Mouse (Mus musculus): ENCODE results near the gene Ntn5. TPM values are rescaled to one million over a fixed set of nuclear protein-coding genes. Genes with fewer than 3 reads are reported as not detected.

Gene Ntn5
- polyA plus RNA-seq, 1 experiment from 2014 or later, result 0.94 TPM

DNA sequence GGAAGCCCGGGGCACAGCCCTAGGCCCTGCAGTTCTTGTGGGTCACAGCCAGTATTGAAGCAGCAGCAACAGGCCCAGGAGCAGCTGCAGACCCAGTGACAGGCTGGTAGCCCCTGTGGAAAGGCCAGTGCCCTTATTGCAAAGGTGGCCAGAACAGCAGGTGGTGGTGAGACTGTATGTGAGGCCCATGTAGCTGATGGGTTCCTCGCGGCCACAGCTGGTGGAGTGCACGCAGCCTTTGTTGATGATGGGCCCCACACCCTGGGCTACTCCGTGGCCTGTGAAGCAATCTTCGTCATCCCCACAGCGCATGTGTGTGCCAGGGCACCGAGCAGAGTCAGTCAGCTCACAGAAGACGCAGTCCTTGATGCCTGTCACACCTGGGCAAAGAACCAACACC is 41.3 kb downstream of the Ntn5 start:
- no peaks in the 10 kb centered on the region for H3K27me3 ChIP-seq (replicated peaks; ENCODE audit: control insufficient read depth, insufficient read depth, low read length)
- H3K4me1 ChIP-seq (ENCODE audit: control insufficient read depth, insufficient read depth, low read depth, low read length), result no peaks in the 10 kb centered on the region
- H3K27ac ChIP-seq (ENCODE audit: low read depth, low read length), result no peak overlapping the region
- H3K4me2 ChIP-seq (ENCODE audit: low read length), result no peak overlapping the region
- H3K9ac ChIP-seq (ENCODE audit: low read depth, low read length), result no peak overlapping the region
- H3K36me3 ChIP-seq (ENCODE audit: control insufficient read depth, insufficient read depth, low read length), result peaks cover 23% of the 10 kb centered on the region
- WGBS, result 94% methylated on average over 9 of the region's 9 CpGs
- no peaks in the 10 kb centered on the region for H3K9me3 ChIP-seq (ENCODE audit: control insufficient read depth, low read length)
- no peak for ATAC-seq
- no peak overlapping the region for H3K4me3 ChIP-seq (ENCODE audit: low read length)

DNA sequence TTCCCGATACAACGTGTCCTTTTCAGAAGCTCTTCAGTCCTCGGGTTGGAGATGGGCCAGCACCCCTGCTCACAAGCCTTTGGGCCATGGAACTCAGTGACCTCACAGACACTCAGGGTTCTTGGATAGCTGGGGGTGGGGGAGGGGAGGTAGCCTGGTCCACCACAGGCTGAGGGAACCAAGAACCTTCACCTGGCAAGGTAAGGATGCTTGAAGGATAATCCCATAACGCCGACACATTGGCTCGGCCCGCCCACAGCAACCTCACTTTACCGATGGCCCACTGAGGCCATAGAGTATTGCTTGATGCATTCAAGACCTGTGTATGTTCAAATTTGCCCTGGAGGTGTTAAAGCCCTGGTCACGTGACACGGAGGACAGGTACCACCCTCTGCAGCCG is 41.9 kb downstream of the Ntn5 start, which contains the start of gene Spaca4:
Spaca4 (minus strand) TSS at position 101 of the 400 bp plus-strand sequence.
- H3K36me3 ChIP-seq (ENCODE audit: control insufficient read depth, insufficient read depth, low read length), result peaks cover 17% of the 10 kb centered on the region
- no peaks in the 10 kb centered on the region for H3K9me3 ChIP-seq (ENCODE audit: control insufficient read depth, low read length)
- no peaks in the 10 kb centered on the region for H3K4me1 ChIP-seq (ENCODE audit: control insufficient read depth, insufficient read depth, low read depth, low read length)
- H3K27ac ChIP-seq (ENCODE audit: low read depth, low read length), result no peak within 1 kb of the TSS
- H3K27me3 ChIP-seq (replicated peaks; ENCODE audit: control insufficient read depth, insufficient read depth, low read length), result no peaks in the 10 kb centered on the region
- no peak within 1 kb of the TSS for H3K4me2 ChIP-seq (ENCODE audit: low read length)
- ATAC-seq, result no peak
- H3K9ac ChIP-seq (ENCODE audit: low read depth, low read length), result no peak within 1 kb of the TSS
- 91% methylated on average over 11 of the region's 11 CpGs for WGBS
- no peak within 1 kb of the TSS for H3K4me3 ChIP-seq (ENCODE audit: low read length)

DNA sequence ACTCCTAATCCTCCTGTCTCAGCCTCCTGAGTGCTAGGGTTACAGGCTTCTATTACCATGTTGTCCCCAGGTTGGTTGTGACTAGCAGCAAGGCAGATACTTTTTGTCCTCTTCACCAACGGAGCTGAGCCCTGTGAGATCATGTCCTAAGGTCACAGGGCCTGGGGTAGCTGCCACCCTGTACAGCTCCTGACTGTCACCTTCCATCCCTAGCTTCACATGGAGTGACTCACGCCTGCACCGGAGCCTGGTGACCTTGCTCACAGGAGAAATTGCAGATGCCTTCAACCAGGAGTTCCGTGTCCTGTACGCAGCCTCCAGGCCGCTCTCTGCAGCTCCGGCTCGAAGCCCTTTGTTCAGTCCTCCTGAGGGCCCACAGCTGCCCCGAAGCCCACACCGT is 42.6 kb downstream of the Ntn5 start:
- ATAC-seq, result no peak
- no peak overlapping the region for H3K9ac ChIP-seq (ENCODE audit: low read depth, low read length)
- H3K27ac ChIP-seq (ENCODE audit: low read depth, low read length), result no peak overlapping the region
- no peak overlapping the region for H3K4me2 ChIP-seq (ENCODE audit: low read length)
- no peaks in the 10 kb centered on the region for H3K4me1 ChIP-seq (ENCODE audit: control insufficient read depth, insufficient read depth, low read depth, low read length)
- H3K27me3 ChIP-seq (replicated peaks; ENCODE audit: control insufficient read depth, insufficient read depth, low read length), result no peaks in the 10 kb centered on the region
- H3K9me3 ChIP-seq (ENCODE audit: control insufficient read depth, low read length), result no peaks in the 10 kb centered on the region
- WGBS, result 94% methylated on average over 10 of the region's 10 CpGs
- H3K36me3 ChIP-seq (ENCODE audit: control insufficient read depth, insufficient read depth, low read length), result peaks cover 14% of the 10 kb centered on the region
- H3K4me3 ChIP-seq (ENCODE audit: low read length), result no peak overlapping the region

DNA sequence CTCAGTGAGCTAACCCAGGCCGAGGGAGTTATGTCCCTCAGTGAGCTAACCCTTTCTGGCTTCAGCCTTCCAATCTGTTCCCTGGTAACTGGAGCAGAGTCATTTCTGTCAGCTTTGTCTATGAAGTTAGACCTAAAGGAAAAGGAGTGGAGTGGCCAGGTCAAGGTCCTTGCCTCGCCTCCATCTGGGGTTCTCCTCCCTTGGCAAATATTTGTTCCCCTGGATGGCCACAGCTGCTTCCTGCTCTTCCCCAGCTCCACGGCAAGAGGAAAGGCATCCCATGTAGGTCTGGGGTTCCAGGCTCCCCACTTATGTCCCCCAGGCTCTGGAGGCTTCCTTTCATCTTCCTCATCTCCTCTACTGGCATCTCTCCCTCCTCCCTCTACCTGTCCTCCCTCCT is 43.8 kb downstream of the Ntn5 start:
- no peak overlapping the region for H3K9ac ChIP-seq (ENCODE audit: low read depth, low read length)
- ATAC-seq, result no peak
- H3K27ac ChIP-seq (ENCODE audit: low read depth, low read length), result no peak overlapping the region
- peaks cover 12% of the 10 kb centered on the region for H3K36me3 ChIP-seq (ENCODE audit: control insufficient read depth, insufficient read depth, low read length)
- H3K9me3 ChIP-seq (ENCODE audit: control insufficient read depth, low read length), result no peaks in the 10 kb centered on the region
- H3K4me2 ChIP-seq (ENCODE audit: low read length), result no peak overlapping the region
- H3K27me3 ChIP-seq (replicated peaks; ENCODE audit: control insufficient read depth, insufficient read depth, low read length), result no peaks in the 10 kb centered on the region
- H3K4me3 ChIP-seq (ENCODE audit: low read length), result no peak overlapping the region
- 90% methylated on average over 3 of the region's 3 CpGs for WGBS
- no peaks in the 10 kb centered on the region for H3K4me1 ChIP-seq (ENCODE audit: control insufficient read depth, insufficient read depth, low read depth, low read length)

DNA sequence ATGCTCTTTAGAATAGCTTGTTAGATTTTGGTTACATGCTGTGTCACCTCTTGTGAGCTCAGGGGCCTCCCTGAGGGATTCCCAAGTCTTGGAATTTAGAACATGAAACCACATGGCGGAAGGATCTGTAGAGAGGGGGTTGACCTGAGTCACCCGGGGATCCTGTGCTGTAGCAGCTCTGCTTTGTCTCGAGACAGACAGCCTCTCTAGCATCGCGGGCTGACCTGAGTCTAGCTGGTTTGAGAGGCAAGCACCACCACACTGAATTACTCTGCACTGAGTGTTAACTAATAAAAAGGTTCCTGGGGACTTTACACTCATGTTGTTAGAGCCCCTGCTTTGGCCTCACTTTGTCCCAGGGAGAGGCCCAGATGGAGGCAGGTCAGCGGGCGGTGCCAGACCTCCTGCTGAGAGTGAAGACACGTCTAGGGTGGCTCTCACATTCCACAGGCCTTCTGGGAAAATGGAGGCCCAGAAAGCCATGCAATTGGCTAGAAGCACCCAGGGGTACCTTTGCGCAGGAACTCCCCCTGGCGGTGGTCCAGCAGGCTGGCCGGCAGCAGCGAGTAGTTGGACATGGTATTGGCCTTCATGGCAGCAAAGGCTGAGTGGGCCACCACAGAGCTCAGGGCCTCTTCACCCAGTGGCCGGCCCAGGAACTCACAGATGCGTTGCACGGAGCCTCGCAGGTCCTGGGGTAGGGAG is 47.1 kb downstream of the Ntn5 start:
- 17% methylated on average over 16 of the region's 16 CpGs for WGBS
- no peak for ATAC-seq
- H3K9ac ChIP-seq (ENCODE audit: low read depth, low read length), result no peak overlapping the region

DNA sequence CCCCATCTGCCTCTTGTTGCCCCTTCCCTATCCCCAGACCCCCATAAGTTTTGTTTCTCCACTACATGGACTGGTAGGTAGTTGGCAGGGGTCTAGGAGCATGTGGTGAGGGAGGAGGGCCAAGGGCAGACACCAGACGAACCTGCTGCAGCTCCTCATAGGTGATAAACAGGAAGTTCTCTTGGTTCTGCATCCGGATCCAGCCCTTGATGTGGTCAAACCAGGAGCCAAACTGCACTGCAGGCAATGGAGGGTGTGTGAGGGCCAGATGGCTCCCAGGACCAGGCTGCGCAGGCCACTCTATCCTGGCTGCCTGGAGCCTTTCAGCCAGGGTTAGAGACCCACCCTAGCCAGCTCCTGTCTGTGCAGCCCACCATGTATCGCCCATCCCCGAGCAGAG is 49.7 kb downstream of the Ntn5 start:
- H3K27me3 ChIP-seq (replicated peaks; ENCODE audit: control insufficient read depth, insufficient read depth, low read length), result no peaks in the 10 kb centered on the region
- no peaks in the 10 kb centered on the region for H3K36me3 ChIP-seq (ENCODE audit: control insufficient read depth, insufficient read depth, low read length)
- no peak for ATAC-seq
- no peak overlapping the region for H3K4me3 ChIP-seq (ENCODE audit: low read length)
- no peaks in the 10 kb centered on the region for H3K4me1 ChIP-seq (ENCODE audit: control insufficient read depth, insufficient read depth, low read depth, low read length)
- 87% methylated on average over 5 of the region's 5 CpGs for WGBS
- H3K27ac ChIP-seq (ENCODE audit: low read depth, low read length), result no peak overlapping the region
- H3K9me3 ChIP-seq (ENCODE audit: control insufficient read depth, low read length), result no peaks in the 10 kb centered on the region
- H3K9ac ChIP-seq (ENCODE audit: low read depth, low read length), result no peak overlapping the region
- no peak overlapping the region for H3K4me2 ChIP-seq (ENCODE audit: low read length)

More for the DNA sequence above, 47.1 kb downstream of the Ntn5 start:
- Histone ChIP-seq H3K4me1 (ENCODE audit: control insufficient read depth, insufficient read depth, low read depth, low read length) (no peaks in the 10 kb centered on the region), H3K4me3 (ENCODE audit: low read length) (no peak overlapping the region), H3K27me3 (replicated peaks; ENCODE audit: control insufficient read depth, insufficient read depth, low read length) (no peaks in the 10 kb centered on the region), H3K9me3 (ENCODE audit: control insufficient read depth, low read length) (no peaks in the 10 kb centered on the region), H3K36me3 (ENCODE audit: control insufficient read depth, insufficient read depth, low read length) (0 out of 2 replicates have a peak, but pooled peaks cover 2% of the 10 kb centered on the region), H3K4me2 (ENCODE audit: low read length) (no peak overlapping the region), H3K27ac (ENCODE audit: low read depth, low read length) (no peak overlapping the region)

DNA sequence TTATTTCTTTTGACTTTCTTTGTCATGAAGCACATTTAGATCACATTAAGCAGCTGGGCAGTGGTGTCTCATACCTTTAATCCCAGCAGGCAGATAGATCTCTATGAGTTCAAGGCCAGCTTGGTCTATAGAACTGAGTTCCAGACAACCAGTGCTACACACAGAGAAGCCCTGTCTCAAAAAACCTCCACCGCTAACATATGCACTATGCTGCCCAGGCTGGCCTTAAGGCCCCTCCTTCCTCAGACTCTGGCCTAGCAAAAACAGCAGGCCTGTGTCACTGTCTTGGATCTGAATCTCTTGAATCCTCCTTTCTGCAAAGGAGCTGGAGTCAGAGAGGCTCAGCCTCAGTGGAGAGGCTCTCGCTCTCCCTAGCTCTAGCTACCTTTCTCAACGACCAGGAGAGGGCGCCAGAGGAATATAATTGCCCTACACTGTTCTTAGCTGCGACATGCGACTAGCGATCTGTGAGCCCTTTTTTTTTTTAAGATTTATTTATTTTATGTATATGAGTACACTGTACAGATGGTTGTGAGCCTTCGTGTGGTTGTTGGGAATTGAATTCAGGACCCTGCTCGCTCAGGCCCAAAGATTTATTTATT is 55.4 kb downstream of the Ntn5 start:
- H3K27me3 ChIP-seq (replicated peaks; ENCODE audit: control insufficient read depth, insufficient read depth, low read length), result no peaks in the 10 kb centered on the region
- no peaks in the 10 kb centered on the region for H3K9me3 ChIP-seq (ENCODE audit: control insufficient read depth, low read length)
- H3K27ac ChIP-seq (ENCODE audit: low read depth, low read length), result no peak overlapping the region
- ATAC-seq, result peak; percentile 92
- H3K4me3 ChIP-seq (ENCODE audit: low read length), result no peak overlapping the region
- 8% methylated on average over 9 of the region's 9 CpGs for WGBS
- no peak overlapping the region for H3K4me2 ChIP-seq (ENCODE audit: low read length)
- H3K36me3 ChIP-seq (ENCODE audit: control insufficient read depth, insufficient read depth, low read length), result no peaks in the 10 kb centered on the region
- no peak overlapping the region for H3K9ac ChIP-seq (ENCODE audit: low read depth, low read length)
- H3K4me1 ChIP-seq (ENCODE audit: control insufficient read depth, insufficient read depth, low read depth, low read length), result no peaks in the 10 kb centered on the region

DNA sequence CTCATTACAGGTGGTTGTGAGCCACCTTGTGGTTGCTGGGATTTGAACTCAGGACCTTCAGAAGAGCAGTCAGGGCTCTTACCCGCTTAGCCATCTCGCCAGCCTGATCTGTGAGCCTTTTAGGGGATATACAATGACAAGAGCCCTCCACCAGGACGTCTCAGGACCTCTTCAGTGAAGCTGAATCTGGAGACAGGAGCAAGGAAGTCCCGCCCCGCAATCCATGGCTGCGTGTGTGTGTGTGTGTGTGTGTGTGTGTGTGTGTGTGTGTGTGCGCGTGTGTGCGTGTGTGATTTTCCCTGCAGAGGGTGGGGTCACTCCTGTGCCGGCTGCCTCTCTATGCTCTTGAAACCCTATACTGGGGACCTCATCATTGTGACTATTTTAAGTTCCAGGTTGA is 56.0 kb downstream of the Ntn5 start:
- Histone ChIP-seq H3K27me3 (replicated peaks; ENCODE audit: control insufficient read depth, insufficient read depth, low read length) (no peaks in the 10 kb centered on the region), H3K4me2 (ENCODE audit: low read length) (no peak overlapping the region), H3K4me3 (ENCODE audit: low read length) (no peak overlapping the region), H3K9me3 (ENCODE audit: control insufficient read depth, low read length) (no peaks in the 10 kb centered on the region), H3K4me1 (ENCODE audit: control insufficient read depth, insufficient read depth, low read depth, low read length) (no peaks in the 10 kb centered on the region), H3K27ac (ENCODE audit: low read depth, low read length) (no peak overlapping the region), H3K9ac (ENCODE audit: low read depth, low read length) (no peak overlapping the region), H3K36me3 (ENCODE audit: control insufficient read depth, insufficient read depth, low read length) (no peaks in the 10 kb centered on the region)
- WGBS, result 71% methylated on average over 10 of the region's 10 CpGs
- no peak for ATAC-seq

DNA sequence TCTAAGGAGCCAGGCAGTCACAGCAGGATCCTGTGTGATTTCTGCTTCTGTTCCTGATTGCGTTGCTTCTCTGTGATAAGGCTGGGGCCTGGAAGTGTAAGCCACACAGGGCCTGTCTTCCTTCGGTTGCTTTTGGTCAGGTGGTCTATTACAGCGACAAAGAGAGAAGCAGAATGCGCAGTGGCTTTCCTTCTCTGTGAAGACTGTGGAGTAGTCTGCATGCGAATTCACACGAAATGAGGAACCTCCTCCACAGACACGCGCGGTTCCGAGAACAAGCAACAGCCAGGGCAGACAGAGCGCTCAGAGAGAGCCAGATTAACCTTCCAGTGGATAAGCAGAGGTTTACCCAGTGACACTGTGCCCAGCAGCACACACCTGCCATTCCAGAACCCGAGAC is 57.5 kb downstream of the Ntn5 start:
- Histone ChIP-seq H3K4me3 (ENCODE audit: low read length) (no peak overlapping the region), H3K36me3 (ENCODE audit: control insufficient read depth, insufficient read depth, low read length) (no peaks in the 10 kb centered on the region), H3K4me1 (ENCODE audit: control insufficient read depth, insufficient read depth, low read depth, low read length) (no peaks in the 10 kb centered on the region), H3K9me3 (ENCODE audit: control insufficient read depth, low read length) (no peaks in the 10 kb centered on the region), H3K27ac (ENCODE audit: low read depth, low read length) (no peak overlapping the region), H3K4me2 (ENCODE audit: low read length) (no peak overlapping the region), H3K9ac (ENCODE audit: low read depth, low read length) (no peak overlapping the region), H3K27me3 (replicated peaks; ENCODE audit: control insufficient read depth, insufficient read depth, low read length) (no peaks in the 10 kb centered on the region)
- ATAC-seq, result no peak
- 87% methylated on average over 12 of the region's 12 CpGs for WGBS
